ENCODE assay signal across 17 mouse cellular contexts in the genomic region with DNA sequence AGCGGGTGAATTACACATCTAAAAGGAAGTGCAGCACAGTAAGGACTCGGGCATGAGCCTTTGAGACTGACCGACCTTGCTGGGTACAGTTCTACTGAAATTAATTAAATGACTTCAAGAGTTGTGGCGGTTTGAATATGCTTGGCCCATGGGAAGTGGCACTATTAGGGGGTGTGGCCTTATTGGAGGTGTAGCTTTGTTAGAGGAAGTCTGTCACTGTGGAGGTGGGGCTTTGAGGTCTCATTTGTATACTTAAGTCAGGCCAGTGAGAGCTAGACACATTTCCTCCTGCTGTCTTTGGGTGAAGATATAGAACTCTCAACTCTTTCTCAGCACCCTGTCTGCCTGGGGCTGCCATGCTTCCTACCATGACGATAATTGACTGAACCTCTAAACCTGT. TPM values are rescaled to one million over a fixed set of nuclear protein-coding genes. Genes with fewer than 3 reads are reported as not detected.
DNase-seq lines count a peak whose midpoint lies in the region; ATAC-seq and TF ChIP-seq lines count a peak whose summit lies in the region.
"Had no signal": no experiment of that assay in that cellular context is flagged by ENCODE, and none has a peak within 500 bp of the region (broad histone marks: within the 10 kb centered on the region; RNA-seq: fewer than 3 reads in every experiment).

No protein-coding gene starts in this region.

- intact Hi-C loops in heart, postnatal 10 days (cut with DNase I), result no loop called here

- H3K27me3 ChIP-seq in heart, embryonic 11.5 days (ENCODE audit: control insufficient read depth, insufficient read depth, low read length), result no peaks in the 10 kb centered on the region
- no peaks in the 10 kb centered on the region for H3K27me3 ChIP-seq in midbrain, embryonic 11.5 days (ENCODE audit: control insufficient read depth, insufficient read depth, low read length)
- no peaks in the 10 kb centered on the region for H3K27me3 ChIP-seq in midbrain, embryonic 10.5 days (ENCODE audit: low read depth, poor library complexity, severe bottlenecking)
- H3K27me3 ChIP-seq in heart, postnatal 0 days (ENCODE audit: control insufficient read depth, insufficient read depth, low read length), result no peaks in the 10 kb centered on the region
- no peaks in the 10 kb centered on the region for H3K27me3 ChIP-seq in stomach, embryonic 16.5 days (ENCODE audit: control insufficient read depth, insufficient read depth, low read length)
- H3K27me3 ChIP-seq: liver, embryonic 13.5 days; neural tube, embryonic 15.5 days had no signal

- no peak overlapping the region for H3K9ac ChIP-seq in heart, embryonic 11.5 days (ENCODE audit: low read depth, low read length)
- no peak overlapping the region for H3K9ac ChIP-seq in midbrain, embryonic 11.5 days (ENCODE audit: low read length)
- H3K9ac ChIP-seq in heart, postnatal 0 days (replicated peaks; ENCODE audit: low read depth, low read length), result no peak overlapping the region
- no peak overlapping the region for H3K9ac ChIP-seq in stomach, embryonic 16.5 days (ENCODE audit: low read length)
- H3K9ac ChIP-seq: liver, embryonic 13.5 days; neural tube, embryonic 15.5 days had no signal

- peaks cover 14% of the 10 kb centered on the region for H3K4me1 ChIP-seq in heart, embryonic 11.5 days (ENCODE audit: control insufficient read depth, insufficient read depth, low read length)
- H3K4me1 ChIP-seq in midbrain, embryonic 11.5 days (ENCODE audit: control insufficient read depth, insufficient read depth, low read length), result no peaks in the 10 kb centered on the region
- H3K4me1 ChIP-seq in midbrain, embryonic 10.5 days, result no peaks in the 10 kb centered on the region
- peaks cover 4% of the 10 kb centered on the region for H3K4me1 ChIP-seq in heart, postnatal 0 days (ENCODE audit: control insufficient read depth, insufficient read depth)
- peaks cover 4% of the 10 kb centered on the region; the same call in 1 of the 2 replicates for H3K4me1 ChIP-seq in stomach, embryonic 16.5 days (ENCODE audit: control insufficient read depth, insufficient read depth, low read length)
- H3K4me1 ChIP-seq: neural tube, embryonic 15.5 days had no signal

- H3K9me3 ChIP-seq in heart, embryonic 11.5 days (replicated peaks; ENCODE audit: control insufficient read depth, low read length), result peaks cover 4% of the 10 kb centered on the region; the same call in 1 of the 2 replicates
- no peaks in the 10 kb centered on the region for H3K9me3 ChIP-seq in midbrain, embryonic 11.5 days (ENCODE audit: control insufficient read depth, low read length)
- H3K9me3 ChIP-seq in midbrain, embryonic 10.5 days (replicated peaks), result no peaks in the 10 kb centered on the region
- H3K9me3 ChIP-seq in heart, postnatal 0 days (replicated peaks; ENCODE audit: control insufficient read depth, low read length), result no peaks in the 10 kb centered on the region
- 0 out of 2 replicates have a peak, but pooled peaks cover 4% of the 10 kb centered on the region for H3K9me3 ChIP-seq in stomach, embryonic 16.5 days (replicated peaks; ENCODE audit: control insufficient read depth, low read length)
- H3K9me3 ChIP-seq: liver, embryonic 13.5 days; neural tube, embryonic 15.5 days had no signal

- peaks cover 46% of the 10 kb centered on the region for H3K36me3 ChIP-seq in heart, embryonic 11.5 days (ENCODE audit: control insufficient read depth, insufficient read depth, low read length)
- peaks cover 33% of the 10 kb centered on the region for H3K36me3 ChIP-seq in midbrain, embryonic 11.5 days (ENCODE audit: control insufficient read depth, insufficient read depth, low read length)
- peaks cover 100% of the 10 kb centered on the region for H3K36me3 ChIP-seq in midbrain, embryonic 10.5 days
- H3K36me3 ChIP-seq in heart, postnatal 0 days (replicated peaks; ENCODE audit: control insufficient read depth, insufficient read depth, low read length), result peaks cover 64% of the 10 kb centered on the region
- peaks cover 42% of the 10 kb centered on the region for H3K36me3 ChIP-seq in stomach, embryonic 16.5 days (ENCODE audit: control insufficient read depth, insufficient read depth, low read length)

- H3K27ac ChIP-seq in heart, embryonic 11.5 days (ENCODE audit: low read depth, low read length), result peak overlapping the region; percentile 81
- no peak overlapping the region for H3K27ac ChIP-seq in midbrain, embryonic 11.5 days (ENCODE audit: low read depth, low read length)
- no peak overlapping the region for H3K27ac ChIP-seq in midbrain, embryonic 10.5 days (replicated peaks)
- H3K27ac ChIP-seq in heart, postnatal 0 days (ENCODE audit: low read depth), result peak overlapping the region; percentile 82
- H3K27ac ChIP-seq in stomach, embryonic 16.5 days (ENCODE audit: low read length), result peak overlapping the region; percentile 56
- H3K27ac ChIP-seq: liver, embryonic 13.5 days; neural tube, embryonic 15.5 days had no signal

- 89% methylated on average over 5 of the region's 5 CpGs for WGBS in heart, embryonic 11.5 days (ENCODE audit: insufficient replicate concordance)
- 96% methylated on average over 5 of the region's 5 CpGs for WGBS in midbrain, embryonic 11.5 days
- WGBS in midbrain, embryonic 10.5 days, result 98% methylated on average over 5 of the region's 5 CpGs
- WGBS in heart, postnatal 0 days, result 97% methylated on average over 5 of the region's 5 CpGs
- 94% methylated on average over 5 of the region's 5 CpGs for WGBS in stomach, embryonic 16.5 days

- TF ChIP-seq CTCF in heart, postnatal 0 days (IDR thresholded peaks at IDR 0.05; ENCODE audit: low read depth), result no peak

- TF ChIP-seq EP300 in heart, postnatal 0 days (IDR thresholded peaks at IDR 0.05; ENCODE audit: low read depth), result no peak

- ATAC-seq in heart, embryonic 11.5 days (replicated peaks; ENCODE audit: insufficient number of reproducible peaks, low FRiP score, low TSS enrichment), result no peak
- no peak for ATAC-seq in midbrain, embryonic 11.5 days (ENCODE audit: low FRiP score)
- no peak for ATAC-seq in heart, postnatal 0 days (ENCODE audit: insufficient read depth, low read depth)
- no peak for ATAC-seq in stomach, embryonic 16.5 days (ENCODE audit: insufficient read depth, low FRiP score)
- ATAC-seq: forebrain, embryonic 16.5 days; inflammation-experienced regulatory T-cells, adult 6 months had no signal

- no peak overlapping the region; the same call in 1 of the 2 replicates for H3K4me2 ChIP-seq in heart, embryonic 11.5 days
- no peak overlapping the region for H3K4me2 ChIP-seq in midbrain, embryonic 11.5 days
- no peak overlapping the region for H3K4me2 ChIP-seq in heart, postnatal 0 days (ENCODE audit: low read depth, low read length)
- no peak overlapping the region for H3K4me2 ChIP-seq in stomach, embryonic 16.5 days (ENCODE audit: low read depth, low read length)
- H3K4me2 ChIP-seq: liver, embryonic 13.5 days; neural tube, embryonic 15.5 days had no signal

- H3K4me3 ChIP-seq in heart, embryonic 11.5 days (ENCODE audit: low read depth, low read length), result no peak overlapping the region
- H3K4me3 ChIP-seq in midbrain, embryonic 11.5 days (ENCODE audit: low read depth, low read length), result no peak overlapping the region
- no peak overlapping the region for H3K4me3 ChIP-seq in midbrain, embryonic 10.5 days
- H3K4me3 ChIP-seq in heart, postnatal 0 days (ENCODE audit: low read depth, low read length), result no peak overlapping the region
- no peak overlapping the region for H3K4me3 ChIP-seq in stomach, embryonic 16.5 days (replicated peaks; ENCODE audit: low read length)
- H3K4me3 ChIP-seq: liver, embryonic 13.5 days; neural tube, embryonic 15.5 days had no signal

- DNase-seq in heart, postnatal 10 days, result no peak
- DNase-seq in midbrain, embryonic 11.5 days (ENCODE audit: low spot score, missing footprints), result peak; percentile 8
- no peak for DNase-seq in midbrain, embryonic 10.5 days (ENCODE audit: low spot score)
- DNase-seq in heart, postnatal 0 days (ENCODE audit: low spot score), result no peak
- no peak for DNase-seq in kidney, postnatal 10 days
- no peak for DNase-seq in kidney, adult 11 months
- DNase-seq: adrenal gland, postnatal 14 days; cerebellum, postnatal 10 days; gastrocnemius, postnatal 14 days; liver, embryonic 13.5 days had no signal

RNA-seq across cellular contexts. Expression of a gene that starts 30.2 kb away (rescaled TPM):
- 32.0 and 35.1 TPM in 2 replicates for polyA plus RNA-seq in heart, embryonic 11.5 days (2014; fragmentation: Nextera tagmentation; extraction: Ambion mirVana)
- total RNA-seq in heart, postnatal 10 days (2021), result 1 to 10 TPM; 4.9 TPM
- polyA plus RNA-seq in midbrain, embryonic 11.5 days (2014; fragmentation: Nextera tagmentation; extraction: Ambion mirVana), result 42.1 and 42.2 TPM in 2 replicates
- polyA plus RNA-seq in midbrain, embryonic 10.5 days (2016; fragmentation: Nextera tagmentation; extraction: Ambion mirVana), result 50.6 and 66.2 TPM in 2 replicates
- total RNA-seq in heart, postnatal 0 days (2014; rRNA removed; ENCODE audit: low replicate concordance), result 0.54 and 4.7 TPM in 2 replicates
- 13.3 and 14.6 TPM in 2 replicates for polyA plus RNA-seq in heart, postnatal 0 days (2015; fragmentation: Nextera tagmentation; extraction: Ambion mirVana)
- polyA plus RNA-seq in stomach, embryonic 16.5 days (2015; fragmentation: Nextera tagmentation; extraction: Ambion mirVana), result 35.6 and 36.5 TPM in 2 replicates

RNA-seq across cellular contexts. Expression of a gene that starts 35.6 kb away (rescaled TPM):
- 18.9 TPM in 2 replicates for polyA plus RNA-seq in heart, embryonic 11.5 days (2014; fragmentation: Nextera tagmentation; extraction: Ambion mirVana)
- total RNA-seq in heart, postnatal 10 days (2021), result 10 to 100 TPM in 1 of 2 experiments, 1 to 10 TPM in 1; 9.9 to 12.0 TPM
- polyA plus RNA-seq in midbrain, embryonic 11.5 days (2014; fragmentation: Nextera tagmentation; extraction: Ambion mirVana), result 36.2 and 44.6 TPM in 2 replicates
- 32.8 and 37.2 TPM in 2 replicates for polyA plus RNA-seq in midbrain, embryonic 10.5 days (2016; fragmentation: Nextera tagmentation; extraction: Ambion mirVana)
- 3.9 and 11.7 TPM in 2 replicates for total RNA-seq in heart, postnatal 0 days (2014; rRNA removed; ENCODE audit: low replicate concordance)
- polyA plus RNA-seq in heart, postnatal 0 days (2015; fragmentation: Nextera tagmentation; extraction: Ambion mirVana), result 20.4 and 20.6 TPM in 2 replicates
- 18.5 and 20.8 TPM in 2 replicates for polyA plus RNA-seq in stomach, embryonic 16.5 days (2015; fragmentation: Nextera tagmentation; extraction: Ambion mirVana)

RNA-seq across cellular contexts. Expression of a gene that starts 35.9 kb away (rescaled TPM):
- polyA plus RNA-seq in heart, embryonic 11.5 days (2014; fragmentation: Nextera tagmentation; extraction: Ambion mirVana), result 10.6 and 11.0 TPM in 2 replicates
- total RNA-seq in heart, postnatal 10 days (2021), result 1 to 10 TPM; 7.5 to 8.7 TPM
- polyA plus RNA-seq in midbrain, embryonic 11.5 days (2014; fragmentation: Nextera tagmentation; extraction: Ambion mirVana), result 21.3 and 24.5 TPM in 2 replicates
- 15.1 and 21.2 TPM in 2 replicates for polyA plus RNA-seq in midbrain, embryonic 10.5 days (2016; fragmentation: Nextera tagmentation; extraction: Ambion mirVana)
- total RNA-seq in heart, postnatal 0 days (2014; rRNA removed; ENCODE audit: low replicate concordance), result 3.7 and 7.7 TPM in 2 replicates
- 2.9 and 3.0 TPM in 2 replicates for polyA plus RNA-seq in heart, postnatal 0 days (2015; fragmentation: Nextera tagmentation; extraction: Ambion mirVana)
- polyA plus RNA-seq in stomach, embryonic 16.5 days (2015; fragmentation: Nextera tagmentation; extraction: Ambion mirVana), result 14.5 and 15.6 TPM in 2 replicates

RNA-seq across cellular contexts. Expression of a gene that starts 47.2 kb away (rescaled TPM):
- polyA plus RNA-seq in heart, embryonic 11.5 days (2014; fragmentation: Nextera tagmentation; extraction: Ambion mirVana), result 0.24 TPM in 1 of 2 replicates, not detected in the other
- total RNA-seq in heart, postnatal 10 days (2021), result not detected
- 0.08 TPM in 1 of 2 replicates, not detected in the other for polyA plus RNA-seq in midbrain, embryonic 11.5 days (2014; fragmentation: Nextera tagmentation; extraction: Ambion mirVana)
- 0.06 and 0.19 TPM in 2 replicates for polyA plus RNA-seq in midbrain, embryonic 10.5 days (2016; fragmentation: Nextera tagmentation; extraction: Ambion mirVana)
- total RNA-seq in heart, postnatal 0 days (2014; rRNA removed; ENCODE audit: low replicate concordance), result 1.0 TPM in 1 of 2 replicates, not detected in the other
- 0.05 and 0.08 TPM in 2 replicates for polyA plus RNA-seq in heart, postnatal 0 days (2015; fragmentation: Nextera tagmentation; extraction: Ambion mirVana)
- 0.10 TPM in 1 of 2 replicates, not detected in the other for polyA plus RNA-seq in stomach, embryonic 16.5 days (2015; fragmentation: Nextera tagmentation; extraction: Ambion mirVana)
- total RNA-seq: adrenal gland, postnatal 14 days; MEL had no signal
- polyA plus RNA-seq: forebrain, embryonic 16.5 days; hindbrain, embryonic 11.5 days; inflammation-experienced regulatory T-cells, adult 6 months; liver, embryonic 13.5 days had no signal

RNA-seq across cellular contexts. Expression of a gene that starts 47.3 kb away (rescaled TPM):
- 383 and 398 TPM in 2 replicates for polyA plus RNA-seq in heart, embryonic 11.5 days (2014; fragmentation: Nextera tagmentation; extraction: Ambion mirVana)
- 10 to 100 TPM; 59.9 to 72.8 TPM for total RNA-seq in heart, postnatal 10 days (2021)
- polyA plus RNA-seq in midbrain, embryonic 11.5 days (2014; fragmentation: Nextera tagmentation; extraction: Ambion mirVana), result 835 and 887 TPM in 2 replicates
- 795 and 858 TPM in 2 replicates for polyA plus RNA-seq in midbrain, embryonic 10.5 days (2016; fragmentation: Nextera tagmentation; extraction: Ambion mirVana)
- total RNA-seq in heart, postnatal 0 days (2014; rRNA removed; ENCODE audit: low replicate concordance), result 84.3 and 86.2 TPM in 2 replicates
- polyA plus RNA-seq in heart, postnatal 0 days (2015; fragmentation: Nextera tagmentation; extraction: Ambion mirVana), result 151 and 154 TPM in 2 replicates
- polyA plus RNA-seq in stomach, embryonic 16.5 days (2015; fragmentation: Nextera tagmentation; extraction: Ambion mirVana), result 461 and 480 TPM in 2 replicates

Comparison
In these comparisons a context has a peak if more than half of its experiments do, and no peak if none do; other contexts are left out.
1. H3K27ac ChIP-seq: peak in heart, embryonic 11.5 days (single experiment), heart, postnatal 0 days (single experiment) and stomach, embryonic 16.5 days (single experiment); none in midbrain, embryonic 11.5 days (single experiment) and midbrain, embryonic 10.5 days (single experiment).